Mouse (Mus musculus) adrenal gland, adult (tissue): ENCODE results near the gene Bicral.
A peak's percentile ranks its signal among the peaks of the same experiment; 100 is the strongest.
"Not testable (repeated sequence)": the region's sequence is repeated elsewhere in the genome, so short reads cannot be mapped to it uniquely, and the experiment has no call there.

ENCODE experiments used
- DNase-seq, 2 experiments: peaks; one replicate each; pipeline ENCODE4 v3.0.0; 2022 to 2023; ENCODE audit warnings: low spot score in 1 of 2; ENCODE audit not compliant: inconsistent age in 2 of 2

Gene Bicral

GRCm38 (mm10) chr17:46876371-46876950, 18.2 kb upstream of the Bicral start:
- DNase-seq, result peak in 1 of 2 experiments; percentile 32

- DNase-seq, result peak in 1 of 2 experiments; percentile 42
These were observed 17.3 kb upstream of the Bicral start for GRCm38 (mm10) chr17:46875626-46876025.

GRCm38 (mm10) chr17:46874133-46874532, 15.9 kb upstream of the Bicral start:
- DNase-seq, result peak; percentile 75 to 90

GRCm38 (mm10) chr17:46872806-46873205, 14.5 kb upstream of the Bicral start:
- no peak for DNase-seq

GRCm38 (mm10) chr17:46870913-46871312, 12.6 kb upstream of the Bicral start:
- no peak for DNase-seq

GRCm38 (mm10) chr17:46870204-46870798, 12.0 kb upstream of the Bicral start:
- no peak for DNase-seq

- DNase-seq, result peak; percentile 87 to 89
These were observed 8.6 kb upstream of the Bicral start for GRCm38 (mm10) chr17:46866836-46867235.

GRCm38 (mm10) chr17:46864566-46865195, 6.4 kb upstream of the Bicral start:
- DNase-seq, result no peak

- DNase-seq, result no peak
These were observed 1.8 kb upstream of the Bicral start for GRCm38 (mm10) chr17:46860120-46860519.

GRCm38 (mm10) chr17:46858749-46859444, 615 bp upstream of the Bicral start:
- no peak for DNase-seq

GRCm38 (mm10) chr17:46857361-46857902, 850 bp downstream of the Bicral start:
- peak; percentile 88 to 93 for DNase-seq

- peak; percentile 83 to 93 for DNase-seq
These were observed 1.6 kb downstream of the Bicral start for GRCm38 (mm10) chr17:46856471-46857360.

- DNase-seq, result no peak
These were observed 2.2 kb downstream of the Bicral start for GRCm38 (mm10) chr17:46856107-46856388.

- DNase-seq, result peak in 1 of 2 experiments; percentile 76
These were observed 2.8 kb downstream of the Bicral start for GRCm38 (mm10) chr17:46855328-46856106.

GRCm38 (mm10) chr17:46854640-46855110, 3.6 kb downstream of the Bicral start:
- peak; percentile 61 to 86 for DNase-seq

- no peak for DNase-seq
These were observed 4.2 kb downstream of the Bicral start for GRCm38 (mm10) chr17:46854096-46854495.

GRCm38 (mm10) chr17:46853281-46853680, 5.0 kb downstream of the Bicral start:
- DNase-seq, result peak; percentile 69 to 73

- no peak for DNase-seq
These were observed 5.6 kb downstream of the Bicral start for GRCm38 (mm10) chr17:46852725-46853124.

- no peak for DNase-seq
These were observed 11.1 kb downstream of the Bicral start for GRCm38 (mm10) chr17:46847206-46847605.

GRCm38 (mm10) chr17:46846573-46846972, 11.7 kb downstream of the Bicral start:
- not testable (repeated sequence) for DNase-seq
